Mouse (Mus musculus): ENCODE measurements around the gene Slc30a5.

The Slc30a5 gene

DNA sequence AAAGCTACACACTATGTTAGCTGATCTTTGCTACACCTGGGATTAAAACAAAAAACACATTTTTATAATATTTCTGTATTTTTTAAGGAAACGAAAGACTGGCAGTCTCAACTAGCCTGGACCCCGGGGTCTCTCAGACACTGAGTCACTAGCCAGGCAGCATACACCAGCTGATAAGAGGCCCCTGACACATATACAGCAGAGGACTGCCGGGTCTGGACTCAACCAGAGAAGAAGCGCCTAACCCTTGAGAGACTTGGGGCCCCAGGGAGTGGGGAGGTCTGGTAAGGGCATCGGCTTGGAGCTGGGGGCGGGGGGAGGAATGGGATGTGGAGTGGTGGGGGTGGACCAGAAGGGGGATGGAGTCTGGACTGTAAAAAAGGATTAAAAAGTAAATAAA lies 80.2 kb downstream of the Slc30a5 start:
- no peak for DNase-seq

Measured in kidney, adult 18-20 months (tissue).